Mouse (Mus musculus) bone marrow, adult 2 months (tissue): Measurements from ENCODE around the gene 4930486L24Rik. TPM values are rescaled to one million over a fixed set of nuclear protein-coding genes. Genes with fewer than 3 reads are reported as not detected.

Experiments used
- H3K27ac ChIP-seq: fragments of 200-500 bp; 2 replicates; pipeline ENCODE4 v1.5.1; 2012; ENCODE audit warnings: low read depth, mild to moderate bottlenecking, control low read depth, inconsistent platforms, low read length; ENCODE audit not compliant: control insufficient read depth, poor library complexity, insufficient read depth
- H3K4me1 ChIP-seq: fragments of 200-500 bp; 2 replicates; pipeline ENCODE4 v1.6.1; 2011; ENCODE audit warnings: low read length; ENCODE audit not compliant: control insufficient read depth, insufficient read depth
- H3K4me3 ChIP-seq: fragments of 200-500 bp; replicated peaks from 2 replicates; pipeline ENCODE3; 2011; ENCODE audit warnings: mild to moderate bottlenecking, low read depth, low read length, control low read depth; ENCODE audit not compliant: control insufficient read depth
- CTCF ChIP-seq: fragments of 200-500 bp; IDR thresholded peaks from 2 replicates; pipeline ENCODE4 v1.5.1; 2011; ENCODE audit warnings: low read length, control low read depth; ENCODE audit not compliant: control insufficient read depth, insufficient read depth
- POLR2A ChIP-seq: fragments of 200-500 bp; IDR thresholded peaks from 2 replicates; pipeline ENCODE4 v1.6.1; 2011; ENCODE audit warnings: low read depth, mild to moderate bottlenecking, control low read depth, low read length, borderline replicate concordance; ENCODE audit not compliant: control insufficient read depth
- WGBS: fragments of 180-500 bp; shearing (Covaris S2); methylation state at CpG from one replicate; pipeline ENCODE4 v1.1.7; 2018; 5-methylcytosine and 5-hydroxymethylcytosine counted together
- polyA plus RNA-seq: library from polyadenylated mRNA; stranded (reverse); fragments of >200 nt; gene quantifications from 2 replicates; pipeline ENCODE4 v1.2.4, GENCODE M21; 2011; ENCODE audit warnings: low replicate concordance; ENCODE audit not compliant: missing spikeins, insufficient read depth, insufficient read length

The 4930486L24Rik gene
- polyA plus RNA-seq, 1 experiment = not detected

GRCm38 (mm10) chr13:60842703-60843102, 21.6 kb downstream of the 4930486L24Rik start:
- 57% methylated on average over 6 of the region's 6 CpGs for WGBS
- no peaks in the 10 kb centered on the region for H3K4me1 ChIP-seq
- TF ChIP-seq POLR2A = no peak
- no peak for TF ChIP-seq CTCF
- no peak overlapping the region for H3K27ac ChIP-seq
- no peak overlapping the region for H3K4me3 ChIP-seq

- no peak overlapping the region for H3K27ac ChIP-seq
- no peak overlapping the region for H3K4me3 ChIP-seq
- 48% methylated on average over 2 of the region's 2 CpGs for WGBS
- no peak for TF ChIP-seq POLR2A
- no peak for TF ChIP-seq CTCF
- no peaks in the 10 kb centered on the region for H3K4me1 ChIP-seq
These were observed 24.8 kb downstream of the 4930486L24Rik start for GRCm38 (mm10) chr13:60839353-60839902.

GRCm38 (mm10) chr13:60826052-60826451, 38.2 kb downstream of the 4930486L24Rik start:
- no peak for TF ChIP-seq CTCF
- TF ChIP-seq POLR2A = no peak
- Histone ChIP-seq H3K4me1 (no peaks in the 10 kb centered on the region), H3K4me3 (no peak overlapping the region), H3K27ac (no peak overlapping the region)
- 29% methylated on average over 3 of the region's 3 CpGs for WGBS

GRCm38 (mm10) chr13:60820486-60821175, 43.6 kb downstream of the 4930486L24Rik start:
- no peak overlapping the region for H3K27ac ChIP-seq
- WGBS = 65% methylated on average over 3 of the region's 3 CpGs
- no peak for TF ChIP-seq CTCF
- no peak for TF ChIP-seq POLR2A
- no peaks in the 10 kb centered on the region for H3K4me1 ChIP-seq
- H3K4me3 ChIP-seq = no peak overlapping the region

- Histone ChIP-seq H3K4me3 (no peak overlapping the region), H3K27ac (no peak overlapping the region), H3K4me1 (no peaks in the 10 kb centered on the region)
- TF ChIP-seq POLR2A (no peak), CTCF (0 out of 2 replicates have a peak, but pooled peaks have one; percentile 24)
- 4% methylated on average over 7 of the region's 7 CpGs for WGBS
These were observed 44.8 kb downstream of the 4930486L24Rik start for GRCm38 (mm10) chr13:60819469-60819868.

GRCm38 (mm10) chr13:60813722-60814121, 50.6 kb downstream of the 4930486L24Rik start:
- TF ChIP-seq CTCF (no peak), POLR2A (no peak)
- no peaks in the 10 kb centered on the region for H3K4me1 ChIP-seq
- whole genome bisulfite sequencing = 42% methylated on average over 1 of the region's 1 CpGs

GRCm38 (mm10) chr13:60812768-60813167, 51.5 kb downstream of the 4930486L24Rik start:
- Histone ChIP-seq H3K4me3 (no peak overlapping the region), H3K4me1 (no peaks in the 10 kb centered on the region), H3K27ac (no peak overlapping the region)
- no peak for TF ChIP-seq CTCF
- TF ChIP-seq POLR2A = no peak
- WGBS = 77% methylated on average over 6 of the region's 6 CpGs

More at GRCm38 (mm10) chr13:60813722-60814121, 50.6 kb downstream of the 4930486L24Rik start:
- no peak overlapping the region for H3K27ac ChIP-seq
- no peak overlapping the region for H3K4me3 ChIP-seq

- Histone ChIP-seq H3K4me3 (no peak overlapping the region), H3K27ac (no peak overlapping the region), H3K4me1 (no peaks in the 10 kb centered on the region)
- WGBS = 71% methylated on average over 2 of the region's 2 CpGs
- TF ChIP-seq CTCF = no peak
- TF ChIP-seq POLR2A = no peak
These were observed 54.6 kb downstream of the 4930486L24Rik start for GRCm38 (mm10) chr13:60809690-60810089.
